Mouse (Mus musculus) gastrocnemius, adult 2 months (tissue): ENCODE measurements around the gene Hoxc8. TPM values are rescaled to one million over a fixed set of nuclear protein-coding genes. Genes with fewer than 3 reads are reported as not detected.
A peak's percentile ranks its signal among the peaks of the same experiment; 100 is the strongest.

Experiments
- DNase-seq: peaks from one replicate; pipeline ENCODE4 v3.0.0; 2022
- H3K27ac ChIP-seq: fragments of 200-600 bp; 2 replicates; pipeline ENCODE4 v1.8.1; 2022; ENCODE audit warnings: mild to moderate bottlenecking
- H3K4me3 ChIP-seq: fragments of 200-600 bp; 2 replicates; pipeline ENCODE4 v1.8.1; 2022; ENCODE audit warnings: mild to moderate bottlenecking, moderate library complexity
- CTCF ChIP-seq: fragments of 200-600 bp; IDR thresholded peaks from 2 replicates; pipeline ENCODE4 v1.8.1; 2022; ENCODE audit warnings: antibody characterized with exemption, mild to moderate bottlenecking, moderate library complexity
- intact Hi-C: fragments of 180-260 bp; cut with DNase I; formaldehyde crosslinking; loops from one replicate; pipeline ENCODE4 v1.15.1; 2025
- microRNA-seq: library from miRNA; unstranded; fragments of <30 nt; microRNA quantifications from one replicate; pipeline ENCODE4 v1.2.0, GENCODE M21; 2021
- total RNA-seq, 2 experiments: library from RNA; stranded (reverse); gene quantifications; 2 replicates each; pipeline ENCODE4 v1.2.3; 2021

The Hoxc8 gene
- total RNA-seq, 2 experiments from 2014 or later, result 1.0 to 2.8 TPM

GRCm38 (mm10) chr15:103037579-103037978 lies 47.2 kb downstream of the Hoxc8 start:
- DNase-seq, result no peak
- H3K4me3 ChIP-seq, result no peak overlapping the region
- TF ChIP-seq CTCF, result no peak
- intact Hi-C loops, result no loop called here
- H3K27ac ChIP-seq, result no peak overlapping the region

GRCm38 (mm10) chr15:103038701-103039480 lies 48.5 kb downstream of the Hoxc8 start:
- TF ChIP-seq CTCF, result no peak
- no peak overlapping the region for H3K27ac ChIP-seq
- intact Hi-C loops, result no loop called here
- H3K4me3 ChIP-seq, result no peak overlapping the region
- DNase-seq, result no peak

GRCm38 (mm10) chr15:103039609-103040008 lies 49.2 kb downstream of the Hoxc8 start:
- H3K27ac ChIP-seq, result no peak overlapping the region
- DNase-seq, result no peak
- H3K4me3 ChIP-seq, result no peak overlapping the region
- TF ChIP-seq CTCF, result no peak
- intact Hi-C loops, result no loop called here

- Histone ChIP-seq H3K27ac (peak overlapping the region; percentile 31; the same call in 1 of the 2 replicates), H3K4me3 (no peak overlapping the region)
- TF ChIP-seq CTCF, result no peak
- DNase-seq, result no peak
- intact Hi-C loops, result no loop called here
Observed at GRCm38 (mm10) chr15:103040601-103041000, 50.2 kb downstream of the Hoxc8 start.

- intact Hi-C loops, result no loop called here
- no peak for DNase-seq
- H3K4me3 ChIP-seq, result no peak overlapping the region
- TF ChIP-seq CTCF, result no peak
- no peak overlapping the region for H3K27ac ChIP-seq
Observed at GRCm38 (mm10) chr15:103041613-103042012, 51.2 kb downstream of the Hoxc8 start.

- H3K4me3 ChIP-seq, result no peak overlapping the region
- DNase-seq, result no peak
- no peak for TF ChIP-seq CTCF
- intact Hi-C loops, result no loop called here
- no peak overlapping the region for H3K27ac ChIP-seq
Observed at GRCm38 (mm10) chr15:103042209-103042608, 51.8 kb downstream of the Hoxc8 start.

Small RNA genes lying within 50 kb of the gene (microRNA-seq; reads per million reads assigned to microRNA genes)
- 2,782 reads per million, percentile 85 among the genes with 10 or more reads in this experiment for gene Mir196a-2
- 288 reads per million, percentile 60 among the genes with 10 or more reads in this experiment for gene Mir615

Other genes starting within 250 kb of the Hoxc8 start
- gene Hoxc13, start 69.5 kb upstream of the Hoxc8 start, total RNA-seq, result not detected
- not detected for gene Hoxc12, start 53.9 kb upstream of the Hoxc8 start, total RNA-seq
- 10 to 100 TPM in 1 of 2 experiments, 1 to 10 TPM in 1; 6.9 to 11.7 TPM for gene Hoxc11, start 36.2 kb upstream of the Hoxc8 start, total RNA-seq
- gene Hoxc10, start 23.8 kb upstream of the Hoxc8 start, total RNA-seq, result 10 to 100 TPM; 72.4 to 84.8 TPM
- gene Hoxc5, start 23.2 kb upstream of the Hoxc8 start, total RNA-seq, result 1 to 10 TPM; 2.7 to 2.9 TPM
- gene Hoxc9, start 14.2 kb upstream of the Hoxc8 start, total RNA-seq, result 1 to 10 TPM; 6.7 to 8.3 TPM
- 1 to 10 TPM; 8.1 to 8.6 TPM for gene Hoxc6, start 7.7 kb downstream of the Hoxc8 start, total RNA-seq
- gene Hoxc4, start 28.3 kb downstream of the Hoxc8 start, total RNA-seq, result 1 to 10 TPM; 4.3 to 4.6 TPM
- gene Smug1, start 176.5 kb downstream of the Hoxc8 start, total RNA-seq, result 10 to 100 TPM; 10.8 to 12.7 TPM
- gene Cbx5, start 249.2 kb downstream of the Hoxc8 start, total RNA-seq, result 10 to 100 TPM; 24.4 to 36.6 TPM
- 10 to 100 TPM; 93.9 to 98.7 TPM for gene Hnrnpa1, start 249.8 kb downstream of the Hoxc8 start, total RNA-seq